Mouse (Mus musculus) hindbrain, embryonic 13.5 days (tissue): ENCODE data around the gene Bbs1. TPM values are rescaled to one million over a fixed set of nuclear protein-coding genes. Genes with fewer than 3 reads are reported as not detected.
A peak's percentile ranks its signal among the peaks of the same experiment; 100 is the strongest.

Source experiments
- ATAC-seq: fragments of 200-750 bp; cut with Nextera tagmentation; 2 replicates; pipeline ENCODE4 v1.8.0; 2017; ENCODE audit warnings: moderate TSS enrichment; ENCODE audit not compliant: low FRiP score
- H3K27ac ChIP-seq: fragments of 300-500 bp; sonication (generic); 2 replicates; pipeline ENCODE4 v1.5.1; 2015; ENCODE audit warnings: inconsistent platforms, mild to moderate bottlenecking, moderate library complexity
- H3K27me3 ChIP-seq: fragments of 300-500 bp; sonication (generic); 2 replicates; pipeline ENCODE4 v1.6.1; 2015; ENCODE audit warnings: mild to moderate bottlenecking, inconsistent platforms
- H3K36me3 ChIP-seq: fragments of 300-500 bp; sonication (generic); 2 replicates; pipeline ENCODE4 v1.6.1; 2015; ENCODE audit warnings: mild to moderate bottlenecking, inconsistent platforms
- H3K4me1 ChIP-seq: fragments of 300-500 bp; sonication (generic); replicated peaks from 2 replicates; pipeline ENCODE4 v1.6.1; 2015; ENCODE audit warnings: inconsistent platforms
- H3K4me2 ChIP-seq: fragments of 300-500 bp; sonication (generic); 2 replicates; pipeline ENCODE4 v1.6.1; 2015; ENCODE audit warnings: inconsistent platforms, mild to moderate bottlenecking, moderate library complexity
- H3K4me3 ChIP-seq: fragments of 300-500 bp; sonication (generic); 2 replicates; pipeline ENCODE4 v1.5.1; 2015; ENCODE audit warnings: mild to moderate bottlenecking, inconsistent platforms
- H3K9ac ChIP-seq: fragments of 300-500 bp; sonication (generic); 2 replicates; pipeline ENCODE4 v1.6.1; 2015; ENCODE audit warnings: mild to moderate bottlenecking, inconsistent platforms
- H3K9me3 ChIP-seq: fragments of 300-500 bp; sonication (generic); 2 replicates; pipeline ENCODE4 v1.6.1; 2016; ENCODE audit warnings: inconsistent platforms
- WGBS: fragments of 180-500 bp; shearing (Covaris S2); methylation state at CpG from one replicate; pipeline ENCODE4 v1.1.7; 2015; 5-methylcytosine and 5-hydroxymethylcytosine counted together
- polyA plus RNA-seq: library from polyadenylated mRNA; unstranded; fragments of >200 nt; fragmentation: Nextera tagmentation; extraction: Ambion mirVana; gene quantifications from 2 replicates; pipeline ENCODE4 v1.2.1, GENCODE M21; 2015

Bbs1 gene
- polyA plus RNA-seq, 1 experiment from 2014 or later, result 10.7 TPM

- WGBS, result 43% methylated on average over 7 of the region's 7 CpGs
- no peaks in the 10 kb centered on the region for H3K9me3 ChIP-seq
- peaks cover 16% of the 10 kb centered on the region for H3K27me3 ChIP-seq
- no peak overlapping the region for H3K9ac ChIP-seq
- H3K36me3 ChIP-seq, result no peaks in the 10 kb centered on the region
- no peak overlapping the region for H3K4me3 ChIP-seq
- no peak overlapping the region for H3K27ac ChIP-seq
- no peak overlapping the region for H3K4me2 ChIP-seq
- ATAC-seq, result no peak
- H3K4me1 ChIP-seq, result no peaks in the 10 kb centered on the region
These were observed 58.9 kb downstream of the Bbs1 start for GRCm38 (mm10) chr19:4847490-4847889.

DNA sequence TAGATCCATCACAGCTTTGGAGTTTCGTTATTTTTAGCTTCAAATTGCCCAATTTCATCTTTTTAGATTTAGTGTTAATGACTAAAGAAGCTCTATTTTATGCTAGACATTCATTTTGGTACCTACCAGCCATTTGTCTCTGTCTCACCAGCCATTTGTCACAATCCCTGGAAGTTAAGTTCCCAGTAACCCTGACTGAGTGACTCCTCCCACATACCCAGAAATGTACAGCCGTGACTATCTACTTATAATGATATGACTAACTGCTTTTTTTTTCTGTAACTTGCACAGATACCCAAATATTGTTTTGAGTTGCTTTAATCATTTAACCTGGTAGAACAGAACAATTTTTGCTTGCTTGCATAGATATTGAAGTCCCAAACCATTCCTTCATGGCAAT is 60.6 kb downstream of the Bbs1 start:
- H3K9ac ChIP-seq, result no peak overlapping the region
- 91% methylated on average over 2 of the region's 2 CpGs for WGBS
- no peak for ATAC-seq

GRCm38 (mm10) chr19:4842611-4843010 is 63.8 kb downstream of the Bbs1 start:
- no peak overlapping the region for H3K4me3 ChIP-seq
- H3K9me3 ChIP-seq, result no peaks in the 10 kb centered on the region
- no peak overlapping the region for H3K4me2 ChIP-seq
- peaks cover 39% of the 10 kb centered on the region for H3K27me3 ChIP-seq
- H3K27ac ChIP-seq, result no peak overlapping the region
- 65% methylated on average over 2 of the region's 2 CpGs for WGBS
- H3K36me3 ChIP-seq, result no peaks in the 10 kb centered on the region
- H3K4me1 ChIP-seq, result peaks cover 20% of the 10 kb centered on the region
- no peak for ATAC-seq
- H3K9ac ChIP-seq, result no peak overlapping the region

More for the DNA sequence above, 60.6 kb downstream of the Bbs1 start:
- no peak overlapping the region for H3K4me2 ChIP-seq
- no peak overlapping the region for H3K4me3 ChIP-seq
- H3K9me3 ChIP-seq, result no peaks in the 10 kb centered on the region
- H3K27ac ChIP-seq, result no peak overlapping the region
- peaks cover 32% of the 10 kb centered on the region for H3K27me3 ChIP-seq
- no peaks in the 10 kb centered on the region for H3K4me1 ChIP-seq
- H3K36me3 ChIP-seq, result no peaks in the 10 kb centered on the region

DNA sequence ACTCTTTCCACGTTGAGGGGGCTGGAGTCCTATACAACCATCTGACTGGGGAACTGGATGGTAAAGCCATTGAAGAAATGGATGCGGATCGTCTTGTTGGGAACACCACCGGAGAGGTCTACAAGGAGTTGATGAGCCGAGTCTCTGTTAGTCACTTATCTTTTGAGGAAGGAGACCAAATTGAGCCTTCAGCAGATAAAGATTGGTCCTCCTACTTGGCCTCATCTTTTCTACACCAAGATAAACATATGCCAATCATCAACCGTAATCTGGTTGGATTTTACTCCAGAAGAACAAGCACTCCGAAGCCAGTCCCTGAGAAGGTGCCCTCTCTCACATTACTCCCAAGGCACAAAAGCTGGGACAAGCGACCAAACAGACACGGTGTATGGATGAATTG is 65.6 kb downstream of the Bbs1 start:
- Histone ChIP-seq H3K9ac (no peak overlapping the region), H3K4me3 (no peak overlapping the region), H3K4me1 (peaks cover 21% of the 10 kb centered on the region), H3K27me3 (peaks cover 35% of the 10 kb centered on the region), H3K36me3 (no peaks in the 10 kb centered on the region; the same call in 1 of the 2 replicates), H3K9me3 (no peaks in the 10 kb centered on the region), H3K4me2 (no peak overlapping the region), H3K27ac (no peak overlapping the region)
- 88% methylated on average over 9 of the region's 9 CpGs for WGBS
- ATAC-seq, result no peak

DNA sequence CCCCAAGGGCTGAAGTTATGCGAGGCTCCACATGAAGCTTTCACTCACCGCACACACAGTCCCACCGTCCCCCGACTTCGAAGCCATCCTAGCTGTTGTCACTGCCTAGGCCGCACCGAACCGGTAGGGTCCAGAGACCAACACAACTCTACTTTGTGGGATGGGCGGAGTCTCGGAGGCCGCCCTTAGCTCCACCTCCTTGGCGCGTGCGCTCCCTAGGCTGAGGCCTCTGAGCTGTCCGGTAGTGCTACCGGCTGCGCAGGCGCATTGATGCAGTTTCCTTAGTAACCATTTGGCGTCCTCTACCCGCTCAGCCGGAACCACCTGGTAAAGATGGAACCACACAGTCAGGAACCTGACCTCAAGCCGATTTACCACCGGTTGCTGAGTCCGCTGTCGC is 67.3 kb downstream of the Bbs1 start, which contains the start of the genes Ccs and Ccdc87:
Gene Ccs, minus strand, starts transcription at position 184 of the 400 bp plus-strand sequence.
Gene Ccdc87, plus strand, starts transcription at position 218 of the 400 bp plus-strand sequence.
- peak; percentile 98 for ATAC-seq
- under 1% methylated on average over 25 of the region's 25 CpGs for WGBS

DNA sequence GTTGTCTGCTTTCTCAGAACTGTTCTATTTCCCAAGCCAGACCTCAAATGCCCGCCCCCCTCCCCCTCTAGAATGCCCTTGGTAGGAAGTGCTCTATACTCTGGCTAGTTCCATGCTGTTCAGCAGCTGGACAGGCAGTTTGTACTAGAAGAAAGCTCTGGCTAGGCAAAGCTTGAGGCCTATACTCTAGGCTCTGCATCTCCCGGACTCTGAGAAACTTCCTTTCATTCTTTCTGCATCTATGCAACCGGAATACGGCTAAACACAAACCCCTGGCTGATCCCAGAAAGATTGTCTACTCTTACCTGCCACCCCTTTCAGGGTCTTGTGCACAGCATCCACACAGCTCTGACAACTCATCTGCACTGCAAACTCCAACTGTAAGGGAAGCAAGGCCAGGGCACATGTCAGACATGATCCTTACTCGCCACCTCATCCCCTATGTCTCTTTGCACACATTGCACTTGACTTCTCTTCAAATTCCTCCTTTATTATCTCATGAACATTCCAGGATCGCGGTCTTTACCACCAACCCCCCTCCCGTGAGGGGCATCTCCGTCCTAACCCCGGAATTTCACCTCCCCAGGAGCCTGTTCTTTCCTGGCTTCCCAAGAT is 67.8 kb downstream of the Bbs1 start:
- peaks cover 35% of the 10 kb centered on the region for H3K27me3 ChIP-seq
- peaks cover 3% of the 10 kb centered on the region; the same call in 1 of the 2 replicates for H3K36me3 ChIP-seq
- no peak overlapping the region for H3K27ac ChIP-seq
- ATAC-seq, result peak; percentile 47
- peak overlapping the region; percentile 77 for H3K9ac ChIP-seq
- H3K4me2 ChIP-seq, result peak overlapping the region; percentile 98
- peaks cover 21% of the 10 kb centered on the region for H3K4me1 ChIP-seq
- peak overlapping the region; percentile 62 for H3K4me3 ChIP-seq
- WGBS, result 33% methylated on average over 10 of the region's 10 CpGs
- no peaks in the 10 kb centered on the region for H3K9me3 ChIP-seq

More for the DNA sequence above, 67.3 kb downstream of the Bbs1 start, which contains the start of the genes Ccs and Ccdc87:
- Histone ChIP-seq H3K4me1 (peaks cover 21% of the 10 kb centered on the region), H3K9me3 (no peaks in the 10 kb centered on the region), H3K36me3 (peaks cover under 1% of the 10 kb centered on the region; the same call in 1 of the 2 replicates), H3K27ac (no peak within 1 kb of the TSS), H3K27me3 (peaks cover 35% of the 10 kb centered on the region), H3K4me2 (peak within 1 kb of the TSS; percentile 98), H3K4me3 (peak within 1 kb of the TSS; percentile 62), H3K9ac (peak within 1 kb of the TSS; percentile 77)

- H3K9ac ChIP-seq, result no peak overlapping the region
- no peaks in the 10 kb centered on the region for H3K9me3 ChIP-seq
- no peak for ATAC-seq
- peaks cover 31% of the 10 kb centered on the region for H3K4me1 ChIP-seq
- H3K4me3 ChIP-seq, result no peak overlapping the region
- peaks cover 25% of the 10 kb centered on the region for H3K27me3 ChIP-seq
- peaks cover 16% of the 10 kb centered on the region for H3K36me3 ChIP-seq
- WGBS, result 94% methylated on average over 6 of the region's 6 CpGs
- no peak overlapping the region for H3K27ac ChIP-seq
- no peak overlapping the region for H3K4me2 ChIP-seq
These were observed 69.4 kb downstream of the Bbs1 start for GRCm38 (mm10) chr19:4837049-4837448.

Other genes with a start within 250 kb of the Bbs1 start
- gene Gm960, start 208.0 kb downstream of the Bbs1 start, polyA plus RNA-seq, result 3.8 and 4.3 TPM in 2 replicates
- 30.0 and 33.3 TPM in 2 replicates for gene Sptbn2, start 195.5 kb downstream of the Bbs1 start, polyA plus RNA-seq
- gene Rbm4b, start 150.1 kb downstream of the Bbs1 start, polyA plus RNA-seq, result 188 and 189 TPM in 2 replicates
- gene Rbm4, start 112.7 kb downstream of the Bbs1 start, polyA plus RNA-seq, result 97.3 and 97.5 TPM in 2 replicates
- gene Gm21992, start 95.0 kb downstream of the Bbs1 start, polyA plus RNA-seq, result 32.3 and 35.3 TPM in 2 replicates
- 66.8 and 67.5 TPM in 2 replicates for gene Rbm14, start 95.0 kb downstream of the Bbs1 start, polyA plus RNA-seq
- gene Ccs, start 67.3 kb downstream of the Bbs1 start, polyA plus RNA-seq, result 44.9 and 47.4 TPM in 2 replicates
- gene Ccdc87, start 67.3 kb downstream of the Bbs1 start, polyA plus RNA-seq, result 0.43 and 0.49 TPM in 2 replicates
- gene Ctsf, start 51.5 kb downstream of the Bbs1 start, polyA plus RNA-seq, result 67.3 and 69.7 TPM in 2 replicates
- gene Actn3, start 28.7 kb downstream of the Bbs1 start, polyA plus RNA-seq, result 1.8 and 2.1 TPM in 2 replicates
- gene Zdhhc24, start 28.0 kb downstream of the Bbs1 start, polyA plus RNA-seq, result 21.8 and 22.0 TPM in 2 replicates
- 124 and 132 TPM in 2 replicates for gene Dpp3, start 21.7 kb upstream of the Bbs1 start, polyA plus RNA-seq
- 10.8 and 10.9 TPM in 2 replicates for gene Peli3, start 36.5 kb upstream of the Bbs1 start, polyA plus RNA-seq
- 105 and 115 TPM in 2 replicates for gene Mrpl11, start 55.5 kb upstream of the Bbs1 start, polyA plus RNA-seq
- gene Npas4, start 83.7 kb upstream of the Bbs1 start, polyA plus RNA-seq, result 0.34 and 0.39 TPM in 2 replicates
- 10.4 and 11.3 TPM in 2 replicates for gene Slc29a2, start 117.2 kb upstream of the Bbs1 start, polyA plus RNA-seq
- gene B4gat1, start 132.2 kb upstream of the Bbs1 start, polyA plus RNA-seq, result 61.2 and 66.0 TPM in 2 replicates
- gene AC124502.3, start 132.3 kb upstream of the Bbs1 start, polyA plus RNA-seq, result 3.9 and 5.9 TPM in 2 replicates
- 46.0 and 48.2 TPM in 2 replicates for gene Brms1, start 134.7 kb upstream of the Bbs1 start, polyA plus RNA-seq
- gene Rin1, start 143.9 kb upstream of the Bbs1 start, polyA plus RNA-seq, result 1.1 and 1.5 TPM in 2 replicates
- 19.1 and 20.4 TPM in 2 replicates for gene Cd248, start 161.4 kb upstream of the Bbs1 start, polyA plus RNA-seq
- 6.2 and 8.4 TPM in 2 replicates for gene Tmem151a, start 178.9 kb upstream of the Bbs1 start, polyA plus RNA-seq
- gene Yif1a, start 181.9 kb upstream of the Bbs1 start, polyA plus RNA-seq, result 57.6 and 58.2 TPM in 2 replicates
- gene Cnih2, start 191.9 kb upstream of the Bbs1 start, polyA plus RNA-seq, result 333 TPM in 2 replicates
- gene Rab1b, start 200.4 kb upstream of the Bbs1 start, polyA plus RNA-seq, result 234 TPM in 2 replicates
- gene Klc2, start 211.9 kb upstream of the Bbs1 start, polyA plus RNA-seq, result 73.4 and 76.7 TPM in 2 replicates